In the genomic region with DNA sequence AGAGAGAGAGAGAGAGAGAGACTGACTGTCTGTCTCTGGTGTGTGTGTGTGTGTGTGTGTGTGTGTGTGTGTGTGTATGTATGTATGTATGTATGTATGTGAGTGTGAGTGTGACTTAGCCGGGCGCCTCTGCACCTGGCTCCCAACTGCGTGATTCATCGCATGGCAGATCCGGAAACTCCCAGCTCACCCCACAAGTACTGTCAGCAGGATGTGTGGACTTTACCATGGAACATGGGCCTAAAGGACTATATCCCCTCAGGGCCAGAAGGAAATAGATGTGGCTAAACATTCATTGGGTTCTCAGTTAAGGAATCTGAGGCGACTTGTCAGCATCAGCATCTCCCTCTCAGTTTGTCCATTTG, we compare ENCODE assay signal across 8 mouse cellular contexts. TPM values are rescaled to one million over a fixed set of nuclear protein-coding genes. Genes with fewer than 3 reads are reported as not detected.
DNase-seq lines count a peak whose midpoint lies in the region; ATAC-seq lines count a peak whose summit lies in the region.

No protein-coding gene starts in this region.

- peak overlapping the region; percentile 64 for H3K9ac ChIP-seq in intestine, embryonic 14.5 days (ENCODE audit: low read length)
- H3K9ac ChIP-seq in midbrain, embryonic 14.5 days (replicated peaks; ENCODE audit: low read length), result peak overlapping the region; percentile 59

- H3K27ac ChIP-seq in intestine, embryonic 14.5 days (ENCODE audit: low read depth), result no peak overlapping the region
- H3K27ac ChIP-seq in midbrain, embryonic 14.5 days (replicated peaks; ENCODE audit: low read depth, low read length), result no peak overlapping the region

- peaks cover 7% of the 10 kb centered on the region; the same call in 1 of the 2 replicates for H3K4me1 ChIP-seq in intestine, embryonic 14.5 days (replicated peaks; ENCODE audit: control insufficient read depth, insufficient read depth, low read length)
- H3K4me1 ChIP-seq in midbrain, embryonic 14.5 days (ENCODE audit: control insufficient read depth, insufficient read depth, low read length), result peaks cover 8% of the 10 kb centered on the region

- H3K9me3 ChIP-seq in intestine, embryonic 14.5 days (ENCODE audit: control insufficient read depth, low read length), result no peaks in the 10 kb centered on the region
- H3K9me3 ChIP-seq in midbrain, embryonic 14.5 days (ENCODE audit: control insufficient read depth, low read length), result no peaks in the 10 kb centered on the region

- H3K4me3 ChIP-seq in intestine, embryonic 14.5 days (ENCODE audit: low read depth, low read length), result peak overlapping the region; percentile 58
- peak overlapping the region; percentile 66 for H3K4me3 ChIP-seq in midbrain, embryonic 14.5 days (replicated peaks; ENCODE audit: low read depth, low read length)

- H3K4me2 ChIP-seq in intestine, embryonic 14.5 days (ENCODE audit: low read length), result peak overlapping the region; percentile 59
- H3K4me2 ChIP-seq in midbrain, embryonic 14.5 days (ENCODE audit: low read length), result peak overlapping the region; percentile 67

- WGBS in intestine, embryonic 14.5 days, result 13% methylated on average over 6 of the region's 6 CpGs
- 27% methylated on average over 6 of the region's 6 CpGs for WGBS in midbrain, embryonic 14.5 days

- H3K27me3 ChIP-seq in intestine, embryonic 14.5 days (replicated peaks; ENCODE audit: control insufficient read depth, insufficient read depth, low read length), result no peaks in the 10 kb centered on the region
- H3K27me3 ChIP-seq in midbrain, embryonic 14.5 days (ENCODE audit: control insufficient read depth, insufficient read depth, low read length), result no peaks in the 10 kb centered on the region

- ATAC-seq in common myeloid progenitor, adult 5-6 weeks (replicated peaks; ENCODE audit: low read depth, poor library complexity, severe bottlenecking), result 0 out of 2 replicates have a peak, but pooled peaks have one; percentile 16
- peak; percentile 37 for ATAC-seq in intestine, embryonic 14.5 days (replicated peaks; ENCODE audit: low FRiP score, low TSS enrichment, low read depth)
- ATAC-seq in midbrain, embryonic 14.5 days (ENCODE audit: low FRiP score, low TSS enrichment), result peak; percentile 13

- peaks cover 17% of the 10 kb centered on the region; the same call in 1 of the 2 replicates for H3K36me3 ChIP-seq in intestine, embryonic 14.5 days (ENCODE audit: control insufficient read depth, insufficient read depth, low read length)
- 0 out of 2 replicates have a peak, but pooled peaks cover 10% of the 10 kb centered on the region for H3K36me3 ChIP-seq in midbrain, embryonic 14.5 days (ENCODE audit: control insufficient read depth, insufficient read depth, low read length)

- peak; percentile 81 for DNase-seq in heart, adult 11 months
- DNase-seq in heart, postnatal 14 days, result no peak
- peak; percentile 19 to 33 for DNase-seq in B cell, adult 2 months
- DNase-seq in intestine, embryonic 14.5 days (ENCODE audit: low spot score), result no peak
- peak; percentile 4 for DNase-seq in midbrain, embryonic 14.5 days
- DNase-seq in urinary bladder, adult 18-20 months (ENCODE audit: low spot score in 2 of 2), result no peak
- DNase-seq in cerebellum, postnatal 36 days, result no peak

- intact Hi-C loops in heart, postnatal 14 days (cut with DNase I), result no loop called here

RNA-seq across cellular contexts. Expression of gene Efl1, which starts 0.6 kb away (rescaled TPM):
- 10 to 100 TPM; 11.1 to 11.9 TPM for total RNA-seq in heart, postnatal 14 days (2021)
- 25.4 and 28.6 TPM in 2 replicates for total RNA-seq in common myeloid progenitor, adult 5-6 weeks (2017)
- 31.0 and 32.3 TPM in 2 replicates for polyA plus RNA-seq in intestine, embryonic 14.5 days (2014; fragmentation: Nextera tagmentation; extraction: Ambion mirVana)
- 19.6 and 24.8 TPM in 2 replicates for polyA plus RNA-seq in midbrain, embryonic 14.5 days (2014; fragmentation: Nextera tagmentation; extraction: Ambion mirVana)

RNA-seq across cellular contexts. Expression of gene Saxo2, which starts 0.7 kb away (rescaled TPM):
- 1 to 10 TPM; 2.6 to 3.9 TPM for total RNA-seq in heart, postnatal 14 days (2021)
- total RNA-seq in common myeloid progenitor, adult 5-6 weeks (2017), result 0.44 and 0.64 TPM in 2 replicates
- 5.9 and 6.1 TPM in 2 replicates for polyA plus RNA-seq in intestine, embryonic 14.5 days (2014; fragmentation: Nextera tagmentation; extraction: Ambion mirVana)
- 21.5 and 27.8 TPM in 2 replicates for polyA plus RNA-seq in midbrain, embryonic 14.5 days (2014; fragmentation: Nextera tagmentation; extraction: Ambion mirVana)

Comparison
In these comparisons a context has a peak if more than half of its experiments do, and no peak if none do; other contexts are left out.
1. DNase-seq: peak in heart, adult 11 months (single experiment), B cell, adult 2 months (2 of 2) and midbrain, embryonic 14.5 days (single experiment); none in heart, postnatal 14 days (0 of 2), intestine, embryonic 14.5 days (single experiment), urinary bladder, adult 18-20 months (0 of 2) and cerebellum, postnatal 36 days (0 of 2).
2. Peak in every context shown above with its lines, with median percentiles within 50 percentile points of each other: ATAC-seq.